Mouse (Mus musculus): ENCODE measurements around the gene Ift74. TPM values are rescaled to one million over a fixed set of nuclear protein-coding genes. Genes with fewer than 3 reads are reported as not detected.
A peak's percentile ranks its signal among the peaks of the same experiment; 100 is the strongest.

Ift74 gene
- 0.21 and 0.33 TPM in 2 replicates for polyA plus RNA-seq (2012; rRNA removed)

DNA sequence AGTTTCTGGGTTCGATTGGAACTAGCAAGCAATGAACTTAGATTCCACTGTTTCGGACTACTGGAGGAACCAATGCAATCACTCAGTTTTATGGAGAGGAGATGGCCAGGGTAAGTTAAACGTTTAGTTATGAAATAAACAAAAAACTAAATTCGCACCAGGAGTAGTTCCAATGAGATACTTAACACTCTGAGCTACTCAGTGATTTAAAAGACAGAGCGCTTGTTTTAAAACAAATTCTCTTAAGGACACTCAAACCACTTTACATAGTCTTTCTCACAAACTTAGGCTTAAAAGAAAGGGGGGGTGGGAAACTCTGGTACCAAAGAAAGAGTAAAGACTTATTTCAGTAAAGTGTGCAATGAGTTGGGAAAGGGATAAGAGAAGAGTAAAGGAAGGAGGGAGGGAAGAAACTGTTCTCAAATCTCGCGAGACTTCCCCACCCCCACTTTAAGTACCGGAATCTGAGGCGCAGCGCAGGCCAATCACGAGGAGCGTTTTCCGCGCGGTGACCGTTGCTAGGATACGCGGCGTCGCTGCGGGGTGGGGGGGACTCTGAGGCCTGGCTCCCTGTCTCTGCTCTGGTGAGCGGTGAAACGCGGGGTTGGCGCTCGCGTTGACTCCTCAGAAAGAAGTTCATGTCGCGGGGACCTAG lies at the start of gene Ift74:
Gene Ift74, plus strand, starts transcription at position 520 of the 655 bp plus-strand sequence.
- peak; percentile 87 to 89 for DNase-seq (ENCODE audit: low read depth in 1 of 2, low spot score in 2 of 2)
- H3K4me3 ChIP-seq (ENCODE audit: extremely low read depth, insufficient read depth, insufficient read length) = peak within 1 kb of the TSS; percentile 58
- H3K36me3 ChIP-seq (ENCODE audit: control insufficient read depth, insufficient read depth, low read length) = no peaks in the 10 kb centered on the region
- no peak for TF ChIP-seq POLR2A (IDR thresholded peaks at IDR 0.05; ENCODE audit: low read depth, low read length)
- no peak for TF ChIP-seq CTCF (IDR thresholded peaks at IDR 0.05; ENCODE audit: extremely low read depth, insufficient read depth, insufficient read length, insufficient replicate concordance)
- 3% methylated on average over 29 of the region's 29 CpGs for WGBS
- no peak within 1 kb of the TSS for H3K27ac ChIP-seq (ENCODE audit: insufficient read depth, low read length)
- no peaks in the 10 kb centered on the region for H3K27me3 ChIP-seq (ENCODE audit: control insufficient read depth, insufficient read depth, low read length)
- H3K4me1 ChIP-seq (ENCODE audit: control insufficient read depth, insufficient read depth, insufficient read length) = no peaks in the 10 kb centered on the region

DNA sequence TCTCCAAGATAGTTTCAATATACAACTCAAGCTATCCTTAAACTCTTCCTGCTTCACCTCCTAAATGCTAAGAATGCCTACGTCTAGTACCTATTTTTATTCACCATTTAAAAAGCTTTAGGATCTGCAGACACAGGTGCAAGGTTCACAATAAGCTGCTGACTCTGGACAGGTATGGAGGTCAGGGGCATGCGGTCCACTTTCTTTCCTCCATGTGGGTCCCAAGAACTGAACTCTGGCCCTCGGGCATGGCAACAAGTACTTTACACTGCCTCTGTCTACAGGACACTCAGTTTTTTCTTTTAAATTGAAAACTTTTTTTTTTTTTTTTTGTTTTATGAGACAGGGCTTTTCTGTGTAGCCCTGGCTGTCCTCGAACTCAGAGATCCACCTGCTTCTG lies 41.6 kb upstream of the Ift74 start:
- Histone ChIP-seq H3K4me1 (ENCODE audit: control insufficient read depth, insufficient read depth, insufficient read length) (no peaks in the 10 kb centered on the region), H3K36me3 (ENCODE audit: control insufficient read depth, insufficient read depth, low read length) (peaks cover 6% of the 10 kb centered on the region), H3K27ac (ENCODE audit: insufficient read depth, low read length) (no peak overlapping the region), H3K4me3 (ENCODE audit: extremely low read depth, insufficient read depth, insufficient read length) (no peak overlapping the region), H3K27me3 (ENCODE audit: control insufficient read depth, insufficient read depth, low read length) (no peaks in the 10 kb centered on the region)
- WGBS = 92% methylated on average over 4 of the region's 4 CpGs
- no peak for TF ChIP-seq CTCF (IDR thresholded peaks at IDR 0.05; ENCODE audit: extremely low read depth, insufficient read depth, insufficient read length, insufficient replicate concordance)
- no peak for TF ChIP-seq POLR2A (IDR thresholded peaks at IDR 0.05; ENCODE audit: low read depth, low read length)
- no peak for DNase-seq (ENCODE audit: low read depth in 1 of 2, low spot score in 2 of 2)

DNA sequence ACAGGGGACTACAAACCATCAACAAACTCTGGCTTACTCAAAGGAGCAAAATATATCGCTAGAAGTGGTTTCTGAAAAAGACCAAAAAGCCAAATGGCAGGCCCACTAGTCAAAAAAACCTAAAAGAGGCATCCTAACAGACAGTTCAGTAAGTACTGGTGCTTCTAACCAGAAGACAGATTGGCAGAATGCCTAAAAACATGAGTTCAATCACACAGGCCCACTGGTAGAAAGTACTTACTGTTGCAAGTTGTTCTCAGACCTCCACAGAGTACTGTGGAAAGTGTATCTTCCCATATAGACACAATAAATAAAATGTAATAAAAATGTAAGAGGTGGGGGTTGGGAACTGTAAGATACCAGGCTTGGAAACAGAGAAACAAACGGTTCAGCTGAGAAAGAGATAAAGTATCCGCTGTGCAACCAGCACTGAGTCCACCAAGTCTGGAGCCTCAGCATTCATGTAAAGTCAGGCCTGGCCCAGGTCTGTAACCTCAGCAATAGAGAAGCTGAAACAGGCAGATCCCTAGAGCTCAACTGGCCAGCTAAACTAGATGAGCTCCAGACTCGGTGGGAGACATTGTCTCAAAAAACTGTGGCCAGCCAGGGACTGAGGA lies 22.4 kb upstream of the Ift74 start:
- no peak for DNase-seq (ENCODE audit: low read depth in 1 of 2, low spot score in 2 of 2)
- Histone ChIP-seq H3K27ac (ENCODE audit: insufficient read depth, low read length) (no peak overlapping the region), H3K36me3 (ENCODE audit: control insufficient read depth, insufficient read depth, low read length) (no peaks in the 10 kb centered on the region; the same call in 1 of the 2 replicates), H3K4me3 (ENCODE audit: extremely low read depth, insufficient read depth, insufficient read length) (no peak overlapping the region), H3K27me3 (ENCODE audit: control insufficient read depth, insufficient read depth, low read length) (no peaks in the 10 kb centered on the region), H3K4me1 (ENCODE audit: control insufficient read depth, insufficient read depth, insufficient read length) (peaks cover 3% of the 10 kb centered on the region; the same call in 1 of the 2 replicates)
- TF ChIP-seq CTCF (IDR thresholded peaks at IDR 0.05; ENCODE audit: extremely low read depth, insufficient read depth, insufficient read length, insufficient replicate concordance) (no peak), POLR2A (IDR thresholded peaks at IDR 0.05; ENCODE audit: low read depth, low read length) (no peak)
- WGBS = 79% methylated on average over 4 of the region's 4 CpGs

DNA sequence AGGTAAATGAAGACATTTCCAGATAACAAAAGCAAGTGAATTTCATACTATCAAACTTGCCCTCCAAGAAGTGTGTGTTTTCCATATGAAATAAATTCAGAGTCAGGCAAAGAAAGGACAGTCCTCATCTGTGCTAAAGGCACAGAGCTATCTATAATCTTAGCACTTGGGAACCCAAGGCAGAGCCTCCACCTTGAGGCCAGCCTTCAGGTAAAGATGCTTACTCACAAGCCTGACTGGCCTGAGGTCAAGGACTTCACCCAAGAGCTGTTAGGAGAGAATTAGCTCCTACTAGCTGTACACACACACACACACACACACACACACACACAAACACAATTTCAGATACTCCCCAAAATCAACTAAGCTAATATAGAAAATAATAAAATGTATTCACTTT lies 21.6 kb upstream of the Ift74 start:
- no peaks in the 10 kb centered on the region for H3K36me3 ChIP-seq (ENCODE audit: control insufficient read depth, insufficient read depth, low read length)
- H3K27me3 ChIP-seq (ENCODE audit: control insufficient read depth, insufficient read depth, low read length) = no peaks in the 10 kb centered on the region
- no peak overlapping the region for H3K4me3 ChIP-seq (ENCODE audit: extremely low read depth, insufficient read depth, insufficient read length)
- DNase-seq (ENCODE audit: low read depth in 1 of 2, low spot score in 2 of 2) = no peak
- H3K4me1 ChIP-seq (ENCODE audit: control insufficient read depth, insufficient read depth, insufficient read length) = peaks cover 3% of the 10 kb centered on the region; the same call in 1 of the 2 replicates
- TF ChIP-seq CTCF (IDR thresholded peaks at IDR 0.05; ENCODE audit: extremely low read depth, insufficient read depth, insufficient read length, insufficient replicate concordance) = no peak
- TF ChIP-seq POLR2A (IDR thresholded peaks at IDR 0.05; ENCODE audit: low read depth, low read length) = no peak
- H3K27ac ChIP-seq (ENCODE audit: insufficient read depth, low read length) = no peak overlapping the region

DNA sequence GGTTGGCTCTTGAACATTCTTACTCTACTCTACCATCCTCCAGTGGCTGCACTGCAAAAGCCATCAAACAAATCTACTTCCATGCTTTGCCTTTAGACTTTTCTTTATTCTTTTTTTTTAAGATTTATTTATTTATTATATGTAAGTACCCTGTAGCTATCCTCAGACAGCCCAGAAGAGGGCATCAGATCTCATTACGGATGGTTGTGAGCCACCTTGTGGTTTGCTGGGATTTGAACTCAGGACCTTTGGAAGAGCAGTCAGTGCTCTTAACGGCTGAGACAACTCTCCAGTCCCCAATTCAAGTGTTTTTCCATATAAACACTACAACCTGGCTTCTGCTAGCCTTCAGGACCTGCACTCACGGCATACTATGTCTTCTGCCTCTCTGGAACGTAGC lies 12.9 kb upstream of the Ift74 start:
- WGBS = 81% methylated on average over 4 of the region's 4 CpGs
- Histone ChIP-seq H3K27me3 (ENCODE audit: control insufficient read depth, insufficient read depth, low read length) (no peaks in the 10 kb centered on the region), H3K27ac (ENCODE audit: insufficient read depth, low read length) (no peak overlapping the region), H3K4me3 (ENCODE audit: extremely low read depth, insufficient read depth, insufficient read length) (no peak overlapping the region), H3K4me1 (ENCODE audit: control insufficient read depth, insufficient read depth, insufficient read length) (peaks cover 2% of the 10 kb centered on the region; the same call in 1 of the 2 replicates), H3K36me3 (ENCODE audit: control insufficient read depth, insufficient read depth, low read length) (no peaks in the 10 kb centered on the region)
- TF ChIP-seq CTCF (IDR thresholded peaks at IDR 0.05; ENCODE audit: extremely low read depth, insufficient read depth, insufficient read length, insufficient replicate concordance) (no peak), POLR2A (IDR thresholded peaks at IDR 0.05; ENCODE audit: low read depth, low read length) (no peak)
- DNase-seq (ENCODE audit: low read depth in 1 of 2, low spot score in 2 of 2) = no peak

DNA sequence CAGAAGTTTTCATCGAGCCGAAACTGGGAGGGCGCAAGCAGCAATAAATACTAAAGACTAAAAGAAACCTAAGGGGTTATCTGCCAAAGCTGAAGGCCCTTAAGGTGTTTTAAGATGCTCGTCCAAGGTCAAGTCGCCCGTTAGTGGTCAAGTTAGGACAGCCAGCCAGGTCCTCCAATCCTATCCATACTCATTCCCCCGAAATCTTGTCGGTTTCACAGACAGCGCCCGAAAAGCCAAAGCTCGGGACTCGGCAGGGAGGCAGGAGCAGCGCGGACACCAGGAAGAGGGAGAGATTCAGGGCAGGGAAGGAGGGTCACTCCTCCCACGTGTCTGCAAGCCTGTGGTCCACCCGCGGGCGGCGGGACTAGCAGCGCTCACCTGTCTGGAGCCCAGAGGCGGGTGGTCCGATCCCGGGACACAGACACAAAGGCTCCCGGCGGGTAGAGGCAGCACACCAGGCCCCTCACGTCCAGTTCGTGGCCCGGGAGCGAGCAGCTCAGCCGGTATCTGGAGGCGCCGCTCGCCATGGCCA lies 11.7 kb upstream of the Ift74 start:
- Histone ChIP-seq H3K4me1 (ENCODE audit: control insufficient read depth, insufficient read depth, insufficient read length) (peaks cover 2% of the 10 kb centered on the region; the same call in 1 of the 2 replicates), H3K27me3 (ENCODE audit: control insufficient read depth, insufficient read depth, low read length) (no peaks in the 10 kb centered on the region), H3K36me3 (ENCODE audit: control insufficient read depth, insufficient read depth, low read length) (no peaks in the 10 kb centered on the region), H3K27ac (ENCODE audit: insufficient read depth, low read length) (peak overlapping the region; percentile 85), H3K4me3 (ENCODE audit: extremely low read depth, insufficient read depth, insufficient read length) (peak overlapping the region; percentile 95)
- DNase-seq (ENCODE audit: low read depth in 1 of 2, low spot score in 2 of 2) = no peak
- TF ChIP-seq CTCF (IDR thresholded peaks at IDR 0.05; ENCODE audit: extremely low read depth, insufficient read depth, insufficient read length, insufficient replicate concordance) = no peak
- under 1% methylated on average over 33 of the region's 33 CpGs for WGBS
